Mouse (Mus musculus): Measurements from ENCODE around the gene Pamr1. TPM values are rescaled to one million over a fixed set of nuclear protein-coding genes. Genes with fewer than 3 reads are reported as not detected.

Gene Pamr1
- polyA plus RNA-seq, 1 experiment from 2014 or later, result 16.6 TPM

DNA sequence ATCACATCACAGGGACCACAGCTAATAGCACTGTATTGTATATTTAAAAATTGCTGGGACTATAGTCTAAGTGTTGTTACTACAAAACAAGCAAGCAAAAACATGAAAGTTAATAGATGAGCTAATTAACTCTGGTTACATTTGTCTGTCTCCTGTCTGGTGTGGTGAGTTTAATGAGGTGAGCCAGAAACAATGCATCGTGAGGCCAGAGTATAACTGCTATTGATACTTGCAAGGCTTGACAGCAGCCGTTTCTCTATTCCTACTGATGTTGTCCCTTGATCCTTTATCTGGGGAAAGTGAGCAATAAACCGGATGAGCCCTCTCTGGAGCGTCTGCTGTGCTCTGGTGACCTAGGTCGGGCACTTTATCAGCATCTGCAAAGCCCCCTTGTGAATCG lies 119.8 kb downstream of the Pamr1 start:
- H3K4me3 ChIP-seq, result no peak overlapping the region
- no peak overlapping the region for H3K27ac ChIP-seq
- H3K4me2 ChIP-seq, result no peak overlapping the region
- H3K36me3 ChIP-seq, result no peaks in the 10 kb centered on the region
- H3K27me3 ChIP-seq, result no peaks in the 10 kb centered on the region; the same call in 1 of the 2 replicates
- H3K9me3 ChIP-seq, result no peaks in the 10 kb centered on the region
- peak; percentile 32; the same call in 1 of the 2 replicates for ATAC-seq (ENCODE audit: borderline replicate concordance, extremely low read depth, low FRiP score, low TSS enrichment)
- H3K4me1 ChIP-seq, result 0 out of 2 replicates have a peak, but pooled peaks cover 3% of the 10 kb centered on the region
- no peak overlapping the region for H3K9ac ChIP-seq
- 18% methylated on average over 6 of the region's 6 CpGs for WGBS

DNA sequence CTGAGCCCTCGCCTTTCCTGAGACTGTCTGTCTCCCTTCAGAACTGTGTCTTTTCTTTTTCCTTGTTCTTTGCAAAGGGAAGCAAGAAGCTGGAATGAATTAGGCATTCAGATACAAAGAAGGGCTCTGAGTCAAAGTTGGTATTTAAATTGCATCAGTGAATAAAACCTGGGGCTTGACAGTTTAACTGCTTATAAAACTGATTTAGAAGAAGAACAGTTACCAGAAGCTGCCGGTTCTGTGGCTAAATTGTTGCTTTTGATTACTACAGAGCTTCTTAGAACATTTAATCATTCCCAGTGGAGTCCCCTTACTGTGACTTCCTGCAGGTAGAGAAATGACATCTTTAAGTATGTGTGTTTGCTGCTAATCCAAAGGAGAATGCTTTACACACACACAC lies 124.8 kb downstream of the Pamr1 start:
- Histone ChIP-seq H3K36me3 (no peaks in the 10 kb centered on the region), H3K4me2 (no peak overlapping the region), H3K27ac (no peak overlapping the region), H3K9me3 (no peaks in the 10 kb centered on the region), H3K27me3 (no peaks in the 10 kb centered on the region), H3K9ac (no peak overlapping the region), H3K4me3 (no peak overlapping the region), H3K4me1 (0 out of 2 replicates have a peak, but pooled peaks cover 3% of the 10 kb centered on the region)
- no peak for ATAC-seq (ENCODE audit: borderline replicate concordance, extremely low read depth, low FRiP score, low TSS enrichment)
- WGBS, result 60% methylated on average over 2 of the region's 2 CpGs

- Histone ChIP-seq H3K4me3 (no peak overlapping the region), H3K27ac (no peak overlapping the region), H3K9me3 (no peaks in the 10 kb centered on the region), H3K4me1 (no peaks in the 10 kb centered on the region), H3K4me2 (no peak overlapping the region), H3K36me3 (no peaks in the 10 kb centered on the region), H3K9ac (no peak overlapping the region), H3K27me3 (no peaks in the 10 kb centered on the region)
- ATAC-seq (ENCODE audit: borderline replicate concordance, extremely low read depth, low FRiP score, low TSS enrichment), result no peak
- 67% methylated on average over 6 of the region's 6 CpGs for WGBS
Observed at GRCm38 (mm10) chr2:102675275-102675674, 125.5 kb downstream of the Pamr1 start.

DNA sequence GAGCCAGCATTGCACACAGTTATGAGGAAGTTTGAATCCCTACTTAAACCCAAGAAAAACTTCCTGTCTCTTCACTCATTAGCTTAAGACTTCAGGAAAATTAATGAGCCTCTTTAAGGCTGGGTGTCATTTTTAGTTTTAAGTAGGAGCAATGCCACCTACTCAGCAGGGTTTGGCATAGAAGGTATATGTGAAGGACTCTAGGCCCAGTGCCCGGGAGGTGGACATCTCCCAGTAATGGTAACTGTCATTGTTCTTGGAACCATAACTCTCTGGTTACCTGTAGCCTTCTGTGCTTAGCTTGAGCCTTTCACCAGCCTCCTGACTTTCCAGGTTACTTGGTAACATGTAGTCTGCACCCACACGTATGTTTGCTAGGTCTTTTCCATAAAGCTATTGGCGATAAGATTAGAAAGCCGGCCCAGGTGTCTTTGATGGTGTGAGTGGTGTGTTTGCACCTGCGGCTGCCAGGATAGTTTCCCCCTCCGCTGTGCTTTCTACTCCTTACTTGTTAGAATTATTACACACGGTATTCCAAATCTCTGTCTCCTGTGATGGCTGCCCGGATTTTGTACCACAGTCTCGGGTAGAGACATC lies 127.0 kb downstream of the Pamr1 start:
- H3K4me3 ChIP-seq, result no peak overlapping the region
- no peak overlapping the region for H3K27ac ChIP-seq
- no peak overlapping the region for H3K4me2 ChIP-seq
- 79% methylated on average over 9 of the region's 9 CpGs for WGBS
- no peaks in the 10 kb centered on the region for H3K27me3 ChIP-seq
- no peak overlapping the region for H3K9ac ChIP-seq
- ATAC-seq (ENCODE audit: borderline replicate concordance, extremely low read depth, low FRiP score, low TSS enrichment), result no peak
- no peaks in the 10 kb centered on the region for H3K4me1 ChIP-seq
- H3K9me3 ChIP-seq, result no peaks in the 10 kb centered on the region
- H3K36me3 ChIP-seq, result no peaks in the 10 kb centered on the region

DNA sequence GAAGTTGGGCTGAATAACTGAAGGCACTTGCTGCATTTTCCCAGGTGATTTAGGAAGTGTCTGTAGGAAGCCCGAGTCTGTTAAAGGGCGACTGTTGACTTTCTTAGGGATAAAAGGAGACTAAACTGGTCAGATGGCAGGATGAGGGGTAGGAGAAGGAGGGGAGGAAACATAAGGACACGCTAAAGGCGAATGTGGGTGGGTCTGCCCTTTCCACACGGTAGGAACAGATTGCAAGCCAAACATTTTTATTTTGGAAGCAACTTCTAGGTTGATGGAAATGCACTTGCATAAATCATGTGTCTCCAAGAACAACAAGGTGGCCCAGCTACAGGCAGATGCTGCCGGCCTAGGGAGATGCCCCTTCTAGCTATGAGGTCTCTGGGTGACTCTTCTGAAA lies 127.6 kb downstream of the Pamr1 start:
- Histone ChIP-seq H3K9me3 (no peaks in the 10 kb centered on the region), H3K4me1 (no peaks in the 10 kb centered on the region), H3K4me3 (no peak overlapping the region), H3K27ac (no peak overlapping the region), H3K9ac (no peak overlapping the region), H3K4me2 (no peak overlapping the region), H3K36me3 (no peaks in the 10 kb centered on the region), H3K27me3 (no peaks in the 10 kb centered on the region)
- 57% methylated on average over 6 of the region's 6 CpGs for WGBS
- no peak for ATAC-seq (ENCODE audit: borderline replicate concordance, extremely low read depth, low FRiP score, low TSS enrichment)

DNA sequence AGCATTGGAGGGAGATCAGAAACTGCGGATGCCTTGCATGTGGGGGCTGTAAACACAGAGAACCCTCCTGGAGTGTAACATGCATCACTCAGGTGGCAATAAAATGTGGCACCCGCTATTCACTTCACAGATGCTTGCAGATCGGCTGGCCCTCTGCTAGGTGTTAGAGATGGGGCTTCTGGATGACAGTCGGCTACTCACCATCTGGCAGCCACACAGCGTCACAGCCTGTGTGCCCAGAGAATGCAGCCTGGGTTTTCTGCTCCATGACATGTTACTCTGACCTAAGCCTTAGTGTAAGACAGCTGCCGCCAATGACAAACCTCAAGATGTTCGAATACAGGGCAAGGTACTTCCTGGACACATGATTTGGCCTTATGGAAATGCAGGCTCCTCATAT lies 131.5 kb downstream of the Pamr1 start:
- Histone ChIP-seq H3K9me3 (no peaks in the 10 kb centered on the region), H3K27me3 (no peaks in the 10 kb centered on the region), H3K4me2 (no peak overlapping the region), H3K36me3 (no peaks in the 10 kb centered on the region), H3K4me1 (no peaks in the 10 kb centered on the region), H3K27ac (no peak overlapping the region), H3K9ac (no peak overlapping the region), H3K4me3 (no peak overlapping the region)
- 63% methylated on average over 7 of the region's 7 CpGs for WGBS
- ATAC-seq (ENCODE audit: borderline replicate concordance, extremely low read depth, low FRiP score, low TSS enrichment), result no peak

DNA sequence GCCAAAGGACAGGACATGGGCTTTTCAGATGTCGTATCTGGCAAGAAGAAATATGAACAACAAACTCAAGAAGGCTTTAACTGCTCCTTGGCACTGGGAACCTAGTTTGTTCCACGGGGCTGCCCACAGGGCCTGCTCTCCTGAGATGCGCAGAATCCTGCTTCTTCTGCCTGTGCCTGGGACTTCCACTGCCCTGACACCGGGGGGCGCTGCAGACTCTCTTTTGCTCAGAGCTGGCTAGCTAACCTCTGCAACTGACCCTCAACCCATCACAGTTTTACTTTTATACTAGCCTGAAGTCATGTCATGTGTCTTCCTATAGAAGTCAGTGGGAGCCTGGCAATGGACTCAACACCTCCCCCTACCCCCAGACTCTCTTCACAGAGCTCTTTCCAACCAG lies 132.4 kb downstream of the Pamr1 start:
- no peak overlapping the region for H3K4me2 ChIP-seq
- no peaks in the 10 kb centered on the region for H3K4me1 ChIP-seq
- no peak overlapping the region for H3K4me3 ChIP-seq
- H3K9me3 ChIP-seq, result no peaks in the 10 kb centered on the region
- H3K36me3 ChIP-seq, result no peaks in the 10 kb centered on the region
- H3K27me3 ChIP-seq, result no peaks in the 10 kb centered on the region
- ATAC-seq (ENCODE audit: borderline replicate concordance, extremely low read depth, low FRiP score, low TSS enrichment), result no peak
- no peak overlapping the region for H3K9ac ChIP-seq
- no peak overlapping the region for H3K27ac ChIP-seq
- 50% methylated on average over 5 of the region's 5 CpGs for WGBS

- Histone ChIP-seq H3K36me3 (no peaks in the 10 kb centered on the region), H3K4me1 (no peaks in the 10 kb centered on the region), H3K4me3 (no peak overlapping the region), H3K27me3 (no peaks in the 10 kb centered on the region), H3K27ac (no peak overlapping the region), H3K9me3 (no peaks in the 10 kb centered on the region), H3K9ac (no peak overlapping the region), H3K4me2 (no peak overlapping the region)
- ATAC-seq (ENCODE audit: borderline replicate concordance, extremely low read depth, low FRiP score, low TSS enrichment), result no peak
- WGBS, result 80% methylated on average over 7 of the region's 7 CpGs
Observed at GRCm38 (mm10) chr2:102685371-102686107, 135.7 kb downstream of the Pamr1 start.

DNA sequence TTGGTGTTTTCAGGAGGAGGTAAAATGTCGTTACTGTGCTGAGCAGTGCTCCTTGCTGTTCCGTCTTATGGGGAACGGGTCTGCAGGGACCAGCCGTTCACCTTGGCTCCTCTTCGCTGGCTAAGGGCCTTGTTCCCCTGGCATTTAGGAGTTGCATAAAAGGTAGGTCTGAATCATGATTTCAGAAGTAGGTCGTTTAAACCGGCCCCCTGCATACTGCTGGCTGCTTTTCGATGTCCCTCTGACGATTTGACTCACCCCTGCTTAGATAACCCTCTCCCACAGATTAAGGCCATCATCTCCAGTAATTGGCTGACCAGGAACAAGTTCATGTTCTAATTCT lies 136.3 kb downstream of the Pamr1 start:
- Histone ChIP-seq H3K4me1 (no peaks in the 10 kb centered on the region), H3K36me3 (no peaks in the 10 kb centered on the region), H3K27ac (no peak overlapping the region), H3K4me2 (no peak overlapping the region), H3K9ac (no peak overlapping the region), H3K9me3 (no peaks in the 10 kb centered on the region), H3K4me3 (no peak overlapping the region), H3K27me3 (no peaks in the 10 kb centered on the region)
- ATAC-seq (ENCODE audit: borderline replicate concordance, extremely low read depth, low FRiP score, low TSS enrichment), result no peak
- WGBS, result 60% methylated on average over 9 of the region's 9 CpGs

Other genes starting within 250 kb of the Pamr1 start
- 25.2 and 27.8 TPM in 2 replicates for gene Trim44, start 142.2 kb upstream of the Pamr1 start, polyA plus RNA-seq (2015; fragmentation: Nextera tagmentation; extraction: Ambion mirVana)
- gene Fjx1, start 97.5 kb upstream of the Pamr1 start, polyA plus RNA-seq (2015; fragmentation: Nextera tagmentation; extraction: Ambion mirVana), result 5.3 and 6.6 TPM in 2 replicates
- gene Slc1a2, start 108.6 kb downstream of the Pamr1 start, polyA plus RNA-seq (2015; fragmentation: Nextera tagmentation; extraction: Ambion mirVana), result 0.33 and 0.51 TPM in 2 replicates

All from lung, embryonic 15.5 days (tissue).